Mouse (Mus musculus) heart, adult 2 months (tissue): ENCODE data around the gene Rfx7. TPM values are rescaled to one million over a fixed set of nuclear protein-coding genes. Genes with fewer than 3 reads are reported as not detected.

Experiments used
- DNase-seq, 2 experiments: peaks; one replicate each; pipeline ENCODE4 v3.0.0; 2021
- H3K27ac ChIP-seq: fragments of 200-600 bp; 2 replicates; pipeline ENCODE4 v1.8.1; 2022
- H3K27me3 ChIP-seq: fragments of 200-500 bp; 2 replicates; pipeline ENCODE4 v1.6.1; 2012; ENCODE audit warnings: mild to moderate bottlenecking, low read length, inconsistent platforms, mixed read lengths; ENCODE audit not compliant: control insufficient read depth, insufficient read depth
- H3K36me3 ChIP-seq: fragments of 200-500 bp; 2 replicates; pipeline ENCODE4 v1.6.1; 2012; ENCODE audit warnings: low read length, inconsistent platforms; ENCODE audit not compliant: control insufficient read depth, insufficient read depth
- H3K4me1 ChIP-seq: fragments of 200-500 bp; 2 replicates; pipeline ENCODE4 v1.6.1; 2011; ENCODE audit warnings: low read length; ENCODE audit not compliant: control insufficient read depth, insufficient read depth
- H3K4me3 ChIP-seq: fragments of 200-600 bp; 2 replicates; pipeline ENCODE4 v1.8.1; 2022
- H3K79me2 ChIP-seq: fragments of 200-500 bp; replicated peaks from 2 replicates; pipeline ENCODE4 v1.6.1; 2012; ENCODE audit warnings: mild to moderate bottlenecking, inconsistent platforms, low read length, moderate library complexity, mixed read lengths; ENCODE audit not compliant: control insufficient read depth, insufficient read depth
- H3K9ac ChIP-seq: fragments of 200-500 bp; 2 replicates; pipeline ENCODE4 v1.6.1; 2012; ENCODE audit warnings: low read depth, mild to moderate bottlenecking, control low read depth, inconsistent platforms, low read length, mixed read lengths
- CTCF ChIP-seq: fragments of 200-600 bp; IDR thresholded peaks from 2 replicates; pipeline ENCODE4 v1.8.1; 2022; ENCODE audit warnings: antibody characterized with exemption, mild to moderate bottlenecking, moderate library complexity
- EP300 ChIP-seq: fragments of 200-500 bp; IDR thresholded peaks from 2 replicates; pipeline ENCODE4 v1.6.1; 2011; ENCODE audit warnings: low read depth, low read length, control low read depth; ENCODE audit not compliant: insufficient read depth
- POLR2A ChIP-seq: fragments of 200-500 bp; IDR thresholded peaks from 2 replicates; pipeline ENCODE4 v1.6.1; 2011; ENCODE audit warnings: mild to moderate bottlenecking, low read depth, low read length, control low read depth; ENCODE audit not compliant: insufficient read depth
- WGBS: fragments of 180-500 bp; shearing (Covaris S2); methylation state at CpG from one replicate; pipeline ENCODE4 v1.1.7; 2018; 5-methylcytosine and 5-hydroxymethylcytosine counted together
- intact Hi-C: fragments of 180-260 bp; cut with DNase I; formaldehyde crosslinking; loops from one replicate; pipeline ENCODE4 v1.15.1; 2025
- polyA plus RNA-seq: library from polyadenylated mRNA; depleted of rRNA; stranded (reverse); fragments of >200 nt; gene quantifications from 2 replicates; pipeline ENCODE4 v1.2.3, GENCODE M21; 2012
- total RNA-seq, 2 experiments: library from RNA; stranded (reverse); gene quantifications; 2 replicates each; pipeline ENCODE4 v1.2.3; 2021

Gene Rfx7
- total and polyA plus RNA-seq, 3 experiments = 2.9 to 8.1 (median 6.7) TPM

DNA sequence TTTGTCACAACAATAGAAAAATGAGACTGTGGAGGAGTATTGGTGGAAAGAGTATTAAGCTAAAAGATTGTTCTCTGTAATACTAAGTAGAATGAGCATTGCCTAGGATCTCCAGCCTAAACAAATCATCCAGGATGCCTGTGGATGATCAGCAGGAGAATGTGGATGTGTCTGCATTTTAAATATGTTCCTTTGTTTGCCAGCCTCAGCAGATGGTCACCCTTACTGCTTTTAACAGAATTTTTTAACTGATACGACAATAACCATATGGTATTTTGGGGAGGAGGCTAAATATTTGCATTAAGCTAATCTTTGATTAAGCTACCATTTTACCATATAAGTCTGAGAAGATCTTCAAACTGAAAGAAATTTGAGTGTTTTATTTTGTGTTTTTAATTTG is 95.6 kb downstream of the Rfx7 start:
- Histone ChIP-seq H3K4me3 (no peak overlapping the region), H3K27me3 (no peaks in the 10 kb centered on the region), H3K36me3 (peaks cover 6% of the 10 kb centered on the region), H3K79me2 (no peaks in the 10 kb centered on the region), H3K9ac (no peak overlapping the region), H3K27ac (no peak overlapping the region; the same call in 1 of the 2 replicates), H3K4me1 (peaks cover 8% of the 10 kb centered on the region)
- TF ChIP-seq EP300 (no peak), POLR2A (no peak), CTCF (no peak)
- intact Hi-C loops = no loop called here
- no peak for DNase-seq
- WGBS = 81% methylated on average over 1 of the region's 1 CpGs

DNA sequence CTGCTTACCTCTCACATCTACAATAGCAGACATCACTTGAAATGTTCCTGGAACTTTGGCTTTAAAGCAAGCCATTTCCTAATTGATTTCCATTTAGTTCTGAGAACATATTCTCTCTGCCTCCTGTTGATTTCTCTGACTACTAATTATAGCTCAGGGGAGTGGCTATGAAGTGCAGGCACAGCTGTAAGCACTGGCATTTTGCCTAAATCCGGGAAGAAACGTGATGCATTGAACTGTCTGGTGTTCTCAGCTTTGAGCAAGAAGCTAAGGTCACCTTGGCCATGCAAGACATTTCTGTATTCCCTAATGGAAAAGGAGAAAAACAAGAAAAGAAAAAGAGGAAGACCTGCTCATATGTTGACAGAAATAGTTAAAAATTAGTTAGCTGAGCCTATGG is 96.6 kb downstream of the Rfx7 start:
- no peak overlapping the region for H3K9ac ChIP-seq
- intact Hi-C loops = no loop called here
- H3K79me2 ChIP-seq = no peaks in the 10 kb centered on the region
- H3K27ac ChIP-seq = peak overlapping the region; percentile 62
- WGBS = 2% methylated on average over 2 of the region's 2 CpGs
- DNase-seq = peak in 1 of 2 experiments; percentile 57
- H3K36me3 ChIP-seq = peaks cover 6% of the 10 kb centered on the region
- TF ChIP-seq EP300 = no peak
- TF ChIP-seq CTCF = no peak
- TF ChIP-seq POLR2A = no peak
- no peak overlapping the region for H3K4me3 ChIP-seq
- no peaks in the 10 kb centered on the region for H3K27me3 ChIP-seq
- H3K4me1 ChIP-seq = peaks cover 8% of the 10 kb centered on the region

DNA sequence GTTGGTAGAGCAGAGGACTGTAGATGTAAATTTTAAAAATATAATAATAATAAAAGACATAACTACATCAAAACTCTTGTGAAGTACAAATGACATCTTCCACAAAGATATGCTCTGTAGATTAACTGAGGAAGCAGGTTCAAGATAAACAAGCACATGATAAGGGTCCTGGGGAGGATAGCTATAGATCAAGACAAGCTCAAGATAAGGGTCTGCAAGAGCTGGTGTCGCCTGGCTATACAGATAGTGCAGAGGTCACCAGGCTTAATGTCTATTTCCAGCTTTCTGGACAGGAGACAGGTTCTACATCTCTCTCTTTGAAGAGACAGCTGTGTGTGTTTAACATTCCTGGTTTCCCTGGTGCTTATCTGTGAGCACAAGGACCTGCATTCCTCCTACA is 100.2 kb downstream of the Rfx7 start:
- Histone ChIP-seq H3K4me1 (peaks cover 8% of the 10 kb centered on the region), H3K9ac (no peak overlapping the region), H3K79me2 (no peaks in the 10 kb centered on the region), H3K36me3 (peaks cover 6% of the 10 kb centered on the region), H3K4me3 (no peak overlapping the region), H3K27me3 (no peaks in the 10 kb centered on the region), H3K27ac (no peak overlapping the region)
- WGBS = 45% methylated on average over 1 of the region's 1 CpGs
- no peak for TF ChIP-seq POLR2A
- DNase-seq = no peak
- intact Hi-C loops = no loop called here

DNA sequence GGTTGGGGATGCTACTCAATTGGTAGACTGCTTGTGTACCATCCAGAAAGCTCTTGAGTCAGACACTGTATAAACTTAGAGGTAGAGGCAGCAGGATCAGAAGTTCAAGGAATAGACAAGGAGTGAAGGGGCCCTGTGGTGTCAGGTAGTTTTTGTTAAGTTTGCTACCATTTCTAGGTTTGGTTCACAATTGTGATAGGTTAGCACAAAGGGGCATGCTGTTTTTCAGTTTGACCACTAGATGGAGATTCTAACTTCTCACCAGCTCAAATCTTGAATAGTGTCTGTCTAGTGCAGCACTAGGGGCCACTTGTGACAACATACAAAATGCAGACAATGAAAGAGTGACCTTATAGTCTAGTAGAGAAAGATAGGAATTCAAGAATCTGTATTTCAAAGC is 103.1 kb downstream of the Rfx7 start:
- H3K9ac ChIP-seq = no peak overlapping the region
- intact Hi-C loops = loop anchor here (1.0 kb wide), 1 partner anchor 37 kb away; no protein-coding TSS in a partner anchor
- TF ChIP-seq EP300 (no peak), CTCF (no peak; the same call in 1 of the 2 replicates), POLR2A (no peak)
- no peaks in the 10 kb centered on the region for H3K36me3 ChIP-seq
- no peak overlapping the region for H3K4me3 ChIP-seq
- H3K27ac ChIP-seq = no peak overlapping the region; the same call in 1 of the 2 replicates
- no peaks in the 10 kb centered on the region for H3K79me2 ChIP-seq
- H3K27me3 ChIP-seq = no peaks in the 10 kb centered on the region
- DNase-seq = no peak
- peaks cover 2% of the 10 kb centered on the region; the same call in 1 of the 2 replicates for H3K4me1 ChIP-seq

DNA sequence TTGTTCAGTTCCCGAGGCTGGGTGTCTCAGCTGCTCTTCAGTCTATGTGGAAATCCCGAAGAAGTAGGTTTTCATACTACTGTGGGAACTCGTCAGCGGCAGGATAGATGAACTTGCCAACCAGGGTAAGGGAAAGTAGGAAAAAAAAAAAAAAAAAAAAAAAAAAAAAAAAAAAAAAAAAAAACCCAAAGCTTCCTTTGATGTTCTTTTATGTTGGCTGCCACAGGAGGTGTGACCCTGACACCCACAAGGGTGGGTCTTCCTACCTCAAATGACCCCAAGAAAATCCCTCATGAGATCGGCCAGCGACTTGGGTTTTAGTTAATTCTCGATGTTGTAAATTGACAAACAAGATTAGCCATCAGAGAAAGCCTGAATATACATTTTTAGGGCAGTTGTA is 104.5 kb downstream of the Rfx7 start:
- Histone ChIP-seq H3K4me3 (no peak overlapping the region), H3K27ac (no peak overlapping the region), H3K79me2 (no peaks in the 10 kb centered on the region), H3K27me3 (no peaks in the 10 kb centered on the region), H3K4me1 (peaks cover 7% of the 10 kb centered on the region), H3K36me3 (peaks cover 5% of the 10 kb centered on the region), H3K9ac (no peak overlapping the region)
- no peak for TF ChIP-seq CTCF
- no peak for TF ChIP-seq EP300
- no peak for TF ChIP-seq POLR2A
- DNase-seq = no peak
- intact Hi-C loops = no loop called here
- WGBS = 86% methylated on average over 7 of the region's 7 CpGs

DNA sequence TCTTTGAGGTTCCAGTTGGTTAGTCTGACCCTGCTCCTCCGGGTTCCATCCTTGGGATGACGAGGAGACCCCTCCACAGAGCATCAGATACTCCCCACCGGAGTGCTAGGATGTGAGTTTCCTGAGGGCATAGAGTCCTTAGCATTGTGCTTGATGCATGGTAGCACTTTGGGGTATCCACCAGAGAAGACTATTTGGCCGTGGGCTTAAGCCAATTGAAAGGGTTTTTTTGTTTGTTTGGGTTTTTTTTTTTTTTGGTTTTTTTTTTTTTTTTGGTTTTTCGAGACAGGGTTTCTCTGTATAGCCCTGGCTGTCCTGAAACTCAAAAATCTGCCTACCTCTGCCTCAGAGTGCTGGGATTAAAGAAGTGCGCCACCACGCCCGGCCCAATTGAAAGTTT is 105.2 kb downstream of the Rfx7 start:
- WGBS = 86% methylated on average over 8 of the region's 8 CpGs

More for the DNA sequence above, 105.2 kb downstream of the Rfx7 start:
- TF ChIP-seq CTCF (no peak), POLR2A (no peak), EP300 (no peak)
- Histone ChIP-seq H3K27ac (no peak overlapping the region), H3K4me1 (peaks cover 7% of the 10 kb centered on the region), H3K36me3 (peaks cover 5% of the 10 kb centered on the region), H3K9ac (no peak overlapping the region), H3K27me3 (no peaks in the 10 kb centered on the region), H3K4me3 (no peak overlapping the region), H3K79me2 (no peaks in the 10 kb centered on the region)
- no peak for DNase-seq
- intact Hi-C loops = no loop called here
